Mouse (Mus musculus) megakaryocyte, embryonic 14.5 days (primary cell): ENCODE results near the gene Rab20. TPM values are rescaled to one million over a fixed set of nuclear protein-coding genes. Genes with fewer than 3 reads are reported as not detected.

ENCODE experiments used
- H3K27me3 ChIP-seq: replicated peaks from 2 replicates; pipeline ENCODE3; 2012; ENCODE audit warnings: inconsistent platforms
- H3K36me3 ChIP-seq: replicated peaks from 2 replicates; pipeline ENCODE3; 2012; ENCODE audit warnings: low read length, inconsistent platforms, mixed read lengths
- H3K4me1 ChIP-seq: 2 replicates; pipeline ENCODE4 v1.6.1; 2012; ENCODE audit warnings: inconsistent platforms
- H3K4me3 ChIP-seq: replicated peaks from 2 replicates; pipeline ENCODE3; 2012; ENCODE audit warnings: moderate library complexity, mild to moderate bottlenecking, inconsistent platforms
- H3K9me3 ChIP-seq: 2 replicates; pipeline ENCODE4 v1.6.1; 2012; ENCODE audit warnings: inconsistent platforms
- FLI1 ChIP-seq: IDR thresholded peaks from 2 replicates; pipeline ENCODE4 v1.6.1; 2012; ENCODE audit warnings: low read length, inconsistent platforms, mixed read lengths
- GATA1 ChIP-seq: IDR thresholded peaks from 3 replicates; pipeline ENCODE4 v1.6.1; 2012; ENCODE audit warnings: mixed read lengths, low read length, inconsistent platforms, borderline replicate concordance
- polyA plus RNA-seq: library from polyadenylated mRNA; stranded (reverse); fragments of >175 nt; gene quantifications from 2 replicates; pipeline ENCODE4 v1.2.3, GENCODE M21; 2012; ENCODE audit warnings: low replicate concordance; ENCODE audit not compliant: insufficient read depth

Gene Rab20
- polyA plus RNA-seq, 1 experiment: 13.3 TPM

DNA sequence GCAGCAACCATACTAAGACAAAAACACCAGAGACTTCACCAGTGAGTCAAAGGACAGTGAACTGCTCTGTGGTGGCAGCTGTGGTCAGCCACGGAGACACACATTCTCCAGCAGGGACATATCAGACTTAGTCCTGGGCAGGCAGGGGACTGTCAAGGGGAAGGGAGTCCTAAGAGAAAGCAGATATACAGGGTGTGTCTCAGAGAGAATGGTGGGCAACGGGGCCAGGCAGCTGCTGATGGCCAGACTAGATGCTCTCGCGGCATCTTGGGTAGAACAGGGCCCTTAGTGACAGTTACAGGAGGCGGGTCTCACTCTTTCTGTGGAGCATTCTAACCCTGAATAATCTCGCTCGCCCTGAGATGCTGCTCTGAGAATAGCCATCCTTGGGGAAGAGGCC is 34.3 kb downstream of the Rab20 start:
- Histone ChIP-seq H3K36me3 (no peaks in the 10 kb centered on the region), H3K4me1 (peaks cover 27% of the 10 kb centered on the region), H3K27me3 (peaks cover 72% of the 10 kb centered on the region), H3K9me3 (no peaks in the 10 kb centered on the region), H3K4me3 (no peak overlapping the region)
- TF ChIP-seq FLI1: no peak
- no peak for TF ChIP-seq GATA1

- no peak overlapping the region for H3K4me3 ChIP-seq
- TF ChIP-seq FLI1 (no peak), GATA1 (no peak)
- peaks cover 27% of the 10 kb centered on the region for H3K4me1 ChIP-seq
- H3K9me3 ChIP-seq: no peaks in the 10 kb centered on the region
- peaks cover 72% of the 10 kb centered on the region for H3K27me3 ChIP-seq
- no peaks in the 10 kb centered on the region for H3K36me3 ChIP-seq
These were observed 34.9 kb downstream of the Rab20 start for GRCm38 (mm10) chr8:11443611-11444010.

DNA sequence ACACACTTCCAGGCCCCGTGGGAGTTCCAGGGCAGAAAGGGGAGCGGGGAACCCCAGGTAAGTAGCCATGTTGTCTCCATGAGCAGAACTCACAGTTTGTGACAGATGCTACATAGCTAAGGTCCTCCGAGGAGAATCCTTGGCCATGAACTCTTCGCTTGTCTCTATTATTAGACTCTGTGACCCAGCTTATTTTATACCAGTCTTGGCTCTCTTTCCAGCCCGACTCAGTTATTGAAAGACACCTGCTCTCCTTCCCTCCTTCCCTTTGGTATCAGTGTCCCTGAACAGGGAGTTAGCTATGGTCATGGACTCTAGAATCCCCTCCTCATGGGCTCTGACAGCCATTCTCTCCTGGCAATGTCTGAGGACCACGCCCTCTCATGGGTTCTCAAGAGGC is 37.2 kb downstream of the Rab20 start:
- Histone ChIP-seq H3K9me3 (no peaks in the 10 kb centered on the region), H3K4me1 (peaks cover 27% of the 10 kb centered on the region), H3K4me3 (no peak overlapping the region), H3K36me3 (no peaks in the 10 kb centered on the region), H3K27me3 (peaks cover 69% of the 10 kb centered on the region)
- TF ChIP-seq GATA1 (no peak), FLI1 (no peak)

GRCm38 (mm10) chr8:11437862-11438261 is 40.6 kb downstream of the Rab20 start:
- Histone ChIP-seq H3K4me1 (peaks cover 5% of the 10 kb centered on the region; the same call in 1 of the 2 replicates), H3K9me3 (no peaks in the 10 kb centered on the region), H3K27me3 (peaks cover 63% of the 10 kb centered on the region), H3K4me3 (no peak overlapping the region), H3K36me3 (no peaks in the 10 kb centered on the region)
- TF ChIP-seq GATA1 (no peak), FLI1 (no peak)

DNA sequence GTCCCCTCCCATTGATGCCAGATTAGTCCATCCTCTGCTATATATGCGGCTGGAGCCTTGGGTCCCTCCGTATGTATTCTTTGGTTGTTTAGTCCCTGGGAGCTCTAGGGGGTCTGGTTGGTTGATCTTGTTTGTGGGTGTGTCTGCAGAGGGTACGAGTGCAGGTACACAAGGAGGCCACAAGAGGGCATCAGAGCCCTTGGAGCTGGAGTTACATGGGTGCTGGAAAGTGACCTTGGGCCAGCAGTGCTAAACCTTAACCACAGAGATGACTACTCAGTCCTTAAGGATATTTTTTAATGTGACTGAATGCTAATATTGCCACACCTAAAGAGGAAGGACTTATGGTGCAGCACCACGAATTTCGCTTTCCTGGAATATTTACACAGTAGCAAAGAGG is 47.8 kb downstream of the Rab20 start:
- no peak overlapping the region for H3K4me3 ChIP-seq
- no peak for TF ChIP-seq FLI1
- no peak for TF ChIP-seq GATA1
- H3K9me3 ChIP-seq: peaks cover 7% of the 10 kb centered on the region
- H3K27me3 ChIP-seq: peaks cover 44% of the 10 kb centered on the region
- no peaks in the 10 kb centered on the region for H3K36me3 ChIP-seq
- peaks cover 6% of the 10 kb centered on the region; the same call in 1 of the 2 replicates for H3K4me1 ChIP-seq

DNA sequence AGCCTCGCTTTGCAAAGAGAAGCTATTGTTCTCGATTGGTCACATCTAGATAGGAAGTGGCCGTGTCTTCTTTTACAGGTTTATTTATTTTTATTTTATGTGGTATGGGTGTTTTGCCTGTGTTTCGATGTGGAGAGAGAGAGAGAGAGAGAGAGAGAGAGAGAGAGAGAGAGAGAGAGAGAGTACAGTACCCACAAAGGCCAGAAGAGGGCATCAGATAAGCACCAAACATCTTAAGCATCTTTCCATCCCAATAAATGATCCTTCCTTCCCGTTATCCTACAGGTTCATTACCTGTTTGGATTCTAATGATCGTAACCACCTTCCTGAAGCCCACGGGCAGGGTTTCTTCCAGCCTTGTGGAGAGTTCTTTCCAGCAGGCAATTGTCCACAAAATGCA is 55.4 kb downstream of the Rab20 start:
- H3K4me1 ChIP-seq: no peaks in the 10 kb centered on the region
- H3K36me3 ChIP-seq: no peaks in the 10 kb centered on the region
- H3K4me3 ChIP-seq: no peak overlapping the region
- H3K27me3 ChIP-seq: peaks cover 52% of the 10 kb centered on the region
- no peak for TF ChIP-seq FLI1
- no peak for TF ChIP-seq GATA1
- H3K9me3 ChIP-seq: no peaks in the 10 kb centered on the region

DNA sequence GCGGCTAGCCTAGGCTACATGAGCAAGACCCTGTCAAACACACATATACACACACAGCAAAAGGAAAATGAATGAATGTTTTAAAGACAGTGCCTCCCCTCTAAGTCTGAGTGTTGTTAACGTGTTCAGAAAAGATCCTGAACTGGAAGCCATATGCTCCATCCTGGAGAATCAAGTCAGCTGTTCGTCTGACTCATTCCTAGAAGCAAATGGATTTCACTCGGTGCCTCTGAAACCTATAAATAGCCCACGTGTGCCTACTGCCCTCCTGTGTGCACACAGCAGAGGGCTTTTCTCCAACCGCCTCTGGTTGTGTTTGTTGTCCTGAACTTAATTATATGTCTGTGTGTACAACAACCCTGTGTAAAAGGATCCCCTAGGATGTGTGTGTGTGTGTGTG is 56.5 kb downstream of the Rab20 start:
- H3K4me3 ChIP-seq: no peak overlapping the region
- H3K9me3 ChIP-seq: no peaks in the 10 kb centered on the region
- no peaks in the 10 kb centered on the region for H3K36me3 ChIP-seq
- no peaks in the 10 kb centered on the region for H3K4me1 ChIP-seq
- H3K27me3 ChIP-seq: peaks cover 49% of the 10 kb centered on the region
- TF ChIP-seq FLI1 (no peak), GATA1 (no peak)

- Histone ChIP-seq H3K27me3 (peaks cover 51% of the 10 kb centered on the region), H3K4me1 (no peaks in the 10 kb centered on the region), H3K4me3 (no peak overlapping the region), H3K9me3 (no peaks in the 10 kb centered on the region), H3K36me3 (no peaks in the 10 kb centered on the region)
- no peak for TF ChIP-seq FLI1
- TF ChIP-seq GATA1: no peak
These were observed 57.4 kb downstream of the Rab20 start for GRCm38 (mm10) chr8:11421105-11421504.

GRCm38 (mm10) chr8:11419645-11420044 is 58.9 kb downstream of the Rab20 start:
- no peak overlapping the region for H3K4me3 ChIP-seq
- no peaks in the 10 kb centered on the region for H3K36me3 ChIP-seq
- TF ChIP-seq FLI1: no peak
- TF ChIP-seq GATA1: no peak
- H3K4me1 ChIP-seq: peaks cover 3% of the 10 kb centered on the region
- peaks cover 41% of the 10 kb centered on the region for H3K27me3 ChIP-seq
- no peaks in the 10 kb centered on the region for H3K9me3 ChIP-seq

- Histone ChIP-seq H3K36me3 (no peaks in the 10 kb centered on the region), H3K4me3 (no peak overlapping the region), H3K9me3 (no peaks in the 10 kb centered on the region), H3K4me1 (peaks cover 7% of the 10 kb centered on the region), H3K27me3 (peaks cover 39% of the 10 kb centered on the region)
- no peak for TF ChIP-seq GATA1
- TF ChIP-seq FLI1: no peak
These were observed 59.3 kb downstream of the Rab20 start for GRCm38 (mm10) chr8:11419232-11419631.

GRCm38 (mm10) chr8:11417762-11418161 is 60.7 kb downstream of the Rab20 start:
- no peaks in the 10 kb centered on the region for H3K36me3 ChIP-seq
- no peak for TF ChIP-seq FLI1
- no peak for TF ChIP-seq GATA1
- H3K4me1 ChIP-seq: peaks cover 18% of the 10 kb centered on the region
- no peaks in the 10 kb centered on the region for H3K9me3 ChIP-seq
- no peak overlapping the region for H3K4me3 ChIP-seq
- H3K27me3 ChIP-seq: peaks cover 35% of the 10 kb centered on the region
